Mouse (Mus musculus) effector memory CD4-positive, alpha-beta T cell, adult 5 months (primary cell): ENCODE data around the gene Rbm12b1. TPM values are rescaled to one million over a fixed set of nuclear protein-coding genes. Genes with fewer than 3 reads are reported as not detected.

Source experiments
- polyA plus RNA-seq: library from polyadenylated mRNA; unstranded; fragments of 100-300 nt; shearing (Covaris generic); gene quantifications from one replicate; pipeline ENCODE4 v1.2.1, GENCODE M21; 2017

Gene Rbm12b1
- 10.9 TPM for polyA plus RNA-seq

DNA sequence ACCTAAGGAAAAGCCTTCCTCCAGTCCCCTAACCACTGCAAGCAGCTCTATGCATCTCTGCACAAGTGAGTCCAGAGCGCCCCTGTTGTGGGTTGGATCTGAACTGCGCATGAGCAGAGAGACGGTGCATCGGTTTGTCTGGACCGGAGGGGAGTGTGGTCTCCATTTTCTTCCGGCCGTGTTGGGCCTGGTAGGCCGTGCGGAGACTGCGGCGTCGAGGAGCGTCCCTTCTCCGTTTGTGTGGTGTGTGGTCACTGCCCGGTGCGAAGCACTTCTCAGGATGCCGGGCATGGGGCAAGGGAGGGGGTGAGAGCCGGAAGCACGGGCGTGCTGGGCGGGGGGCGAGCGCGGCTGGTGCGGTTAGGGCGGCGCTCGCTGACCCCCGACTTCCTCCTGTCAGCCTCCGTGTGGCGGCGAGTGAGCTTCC is at the start of gene Rbm12b1:
Gene Rbm12b1 (plus strand): TSS at position 124 of the 427 bp plus-strand sequence.

DNA sequence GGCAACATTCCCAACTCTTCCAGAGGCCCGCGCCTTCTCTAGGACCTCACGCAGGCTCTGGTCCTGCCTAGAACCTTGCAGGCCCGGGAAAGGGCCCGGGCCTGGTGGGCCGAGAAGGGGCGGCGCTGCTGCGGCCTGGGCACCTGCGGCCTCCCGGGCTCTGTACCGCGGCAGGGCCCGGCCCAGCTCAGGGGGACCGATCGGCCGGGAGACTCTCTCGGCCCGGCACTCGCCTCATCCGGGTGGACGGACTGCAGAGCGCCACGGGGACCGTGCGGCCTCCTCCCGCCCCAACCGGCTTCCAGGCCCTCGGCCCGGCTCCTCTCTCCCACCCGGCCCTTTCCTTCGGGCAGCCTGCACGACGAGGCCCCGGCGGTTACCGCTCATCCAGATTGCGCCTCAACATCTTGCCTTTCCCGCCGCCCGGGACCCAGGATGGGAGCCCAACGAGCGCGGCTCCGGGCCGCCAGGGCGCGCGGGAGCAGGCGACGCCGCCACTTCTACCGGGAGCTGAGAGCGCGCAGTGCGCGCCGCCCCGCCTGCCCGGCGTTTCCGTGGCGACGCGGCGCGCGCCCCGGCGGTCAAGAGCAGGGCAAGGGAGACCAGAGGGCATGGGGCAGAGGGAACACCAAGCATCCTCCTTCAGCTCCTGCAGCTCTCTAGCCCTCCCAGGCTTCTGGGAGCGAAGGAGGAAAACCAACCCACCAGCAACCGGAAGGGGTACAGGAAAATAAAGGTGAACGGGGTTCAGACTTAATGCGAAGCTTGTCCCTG is 31.4 kb downstream of the Rbm12b1 start, which contains the start of gene Fam92a:
Gene Fam92a (minus strand): TSS at position 698 of the 774 bp plus-strand sequence.

Other genes with a start within 250 kb of the Rbm12b1 start
- gene Gm10604, start 159.0 kb upstream of the Rbm12b1 start, polyA plus RNA-seq, result not detected
- 15.1 TPM for gene Rbm12b2, start 50.8 kb upstream of the Rbm12b1 start, polyA plus RNA-seq
- 26.8 TPM for gene Fam92a, start 31.8 kb downstream of the Rbm12b1 start, polyA plus RNA-seq